7 mouse cellular contexts compared by ENCODE assay signal in genomic region chr9:85779458-85779857, GRCm38 (mm10). TPM values are rescaled to one million over a fixed set of nuclear protein-coding genes. Genes with fewer than 3 reads are reported as not detected.
A peak's percentile ranks its signal among the peaks of the same experiment; 100 is the strongest.
DNase-seq lines count a peak whose midpoint lies in the region; ATAC-seq lines count a peak whose summit lies in the region.

No protein-coding gene starts in this region.

- H3K4me2 ChIP-seq in midbrain, embryonic 15.5 days, result no peak overlapping the region

- H3K4me1 ChIP-seq in midbrain, embryonic 15.5 days, result 0 out of 2 replicates have a peak, but pooled peaks cover 4% of the 10 kb centered on the region

- peak; percentile 50 for ATAC-seq in midbrain, embryonic 15.5 days (replicated peaks)

- peak; percentile 17 for DNase-seq in kidney, postnatal 14 days
- DNase-seq in kidney, postnatal 25 days, result no peak
- DNase-seq in ES-CJ7 (ENCODE audit: low read depth, low spot score), result peak; percentile 20
- peak; percentile 70 for DNase-seq in brain, adult 2 months (ENCODE audit: low read depth, low spot score)
- no peak for DNase-seq in right cerebral cortex, postnatal 25 days
- DNase-seq in left cerebral cortex, adult 11 months (ENCODE audit: low spot score), result no peak

- WGBS in midbrain, embryonic 15.5 days, result 24% methylated on average over 4 of the region's 4 CpGs

- H3K4me3 ChIP-seq in midbrain, embryonic 15.5 days, result no peak overlapping the region

- no peak overlapping the region for H3K9ac ChIP-seq in midbrain, embryonic 15.5 days

- no peaks in the 10 kb centered on the region for H3K36me3 ChIP-seq in midbrain, embryonic 15.5 days (replicated peaks)

- H3K27ac ChIP-seq in midbrain, embryonic 15.5 days, result no peak overlapping the region

- H3K9me3 ChIP-seq in midbrain, embryonic 15.5 days, result no peaks in the 10 kb centered on the region

- no peaks in the 10 kb centered on the region for H3K27me3 ChIP-seq in midbrain, embryonic 15.5 days (replicated peaks)

RNA-seq across cellular contexts. Expression of gene Ibtk, which starts 30.3 kb away (rescaled TPM):
- polyA plus RNA-seq in midbrain, embryonic 15.5 days (2015; fragmentation: Nextera tagmentation; extraction: Ambion mirVana), result 29.7 and 32.3 TPM in 2 replicates

Comparison
In these comparisons a context has a peak if more than half of its experiments do, and no peak if none do; other contexts are left out.
1. DNase-seq: peak in kidney, postnatal 14 days (single experiment), ES-CJ7 (single experiment) and brain, adult 2 months (single experiment); none in kidney, postnatal 25 days (0 of 2), right cerebral cortex, postnatal 25 days (single experiment) and left cerebral cortex, adult 11 months (single experiment).